Mouse (Mus musculus): ENCODE measurements at regions not wholly inside any gene's neighbourhood (a gene's known extent, or its start where the extent isn't known, plus 50 kb on each side); places are given as distances from the start of the nearest gene placed in this dataset.

GRCm38 (mm10) chr5:42433147-42433546 is 365.4 kb downstream of the Gm16223 start:
- no peak for TF ChIP-seq POLR2A (IDR thresholded peaks at IDR 0.05; ENCODE audit: borderline replicate concordance, extremely low read depth, insufficient read depth, insufficient read length)
- Histone ChIP-seq H3K4me2 (replicated peaks; ENCODE audit: low read depth, low read length, severe bottlenecking) (no peak overlapping the region), H3K27me3 (ENCODE audit: control insufficient read depth, insufficient read depth, low read length) (no peaks in the 10 kb centered on the region), H3K9me3 (ENCODE audit: control insufficient read depth, low read length) (no peaks in the 10 kb centered on the region), H3K27ac (replicated peaks; ENCODE audit: low read depth, low read length) (no peak overlapping the region), H3K4me1 (ENCODE audit: control insufficient read depth, insufficient read depth, low read length) (no peaks in the 10 kb centered on the region), H3K36me3 (ENCODE audit: control insufficient read depth, insufficient read depth, low read length) (no peaks in the 10 kb centered on the region), H3K9ac (ENCODE audit: low read depth, low read length, severe bottlenecking) (no peak overlapping the region), H3K4me3 (replicated peaks; ENCODE audit: low read length) (no peak overlapping the region)
- DNase-seq (ENCODE audit: low spot score) (no peak), ATAC-seq (ENCODE audit: low FRiP score, low read depth) (no peak)
- WGBS = 88% methylated on average over 3 of the region's 3 CpGs

GRCm38 (mm10) chr5:42448644-42449043 is 380.9 kb downstream of the Gm16223 start:
- H3K27me3 ChIP-seq (ENCODE audit: control insufficient read depth, insufficient read depth, low read length) = no peaks in the 10 kb centered on the region
- no peaks in the 10 kb centered on the region for H3K36me3 ChIP-seq (ENCODE audit: control insufficient read depth, insufficient read depth, low read length)
- no peaks in the 10 kb centered on the region for H3K4me1 ChIP-seq (ENCODE audit: control insufficient read depth, insufficient read depth, low read length)
- 79% methylated on average over 2 of the region's 2 CpGs for WGBS
- H3K27ac ChIP-seq (replicated peaks; ENCODE audit: low read depth, low read length) = no peak overlapping the region
- no peaks in the 10 kb centered on the region for H3K9me3 ChIP-seq (ENCODE audit: control insufficient read depth, low read length)
- TF ChIP-seq POLR2A (IDR thresholded peaks at IDR 0.05; ENCODE audit: borderline replicate concordance, extremely low read depth, insufficient read depth, insufficient read length) = no peak
- H3K9ac ChIP-seq (ENCODE audit: low read depth, low read length, severe bottlenecking) = no peak overlapping the region
- DNase-seq (ENCODE audit: low spot score) (no peak), ATAC-seq (ENCODE audit: low FRiP score, low read depth) (no peak)
- H3K4me2 ChIP-seq (replicated peaks; ENCODE audit: low read depth, low read length, severe bottlenecking) = no peak overlapping the region
- H3K4me3 ChIP-seq (replicated peaks; ENCODE audit: low read length) = no peak overlapping the region

GRCm38 (mm10) chr5:42449581-42449980 is 381.8 kb downstream of the Gm16223 start:
- no peak overlapping the region for H3K9ac ChIP-seq (ENCODE audit: low read depth, low read length, severe bottlenecking)
- 66% methylated on average over 2 of the region's 2 CpGs for WGBS
- no peaks in the 10 kb centered on the region for H3K27me3 ChIP-seq (ENCODE audit: control insufficient read depth, insufficient read depth, low read length)
- ATAC-seq (ENCODE audit: low FRiP score, low read depth) (no peak), DNase-seq (ENCODE audit: low spot score) (peak; percentile 60)
- H3K4me3 ChIP-seq (replicated peaks; ENCODE audit: low read length) = no peak overlapping the region
- no peak overlapping the region for H3K27ac ChIP-seq (replicated peaks; ENCODE audit: low read depth, low read length)
- no peaks in the 10 kb centered on the region for H3K4me1 ChIP-seq (ENCODE audit: control insufficient read depth, insufficient read depth, low read length)
- H3K36me3 ChIP-seq (ENCODE audit: control insufficient read depth, insufficient read depth, low read length) = no peaks in the 10 kb centered on the region
- no peak for TF ChIP-seq POLR2A (IDR thresholded peaks at IDR 0.05; ENCODE audit: borderline replicate concordance, extremely low read depth, insufficient read depth, insufficient read length)
- no peaks in the 10 kb centered on the region for H3K9me3 ChIP-seq (ENCODE audit: control insufficient read depth, low read length)
- no peak overlapping the region for H3K4me2 ChIP-seq (replicated peaks; ENCODE audit: low read depth, low read length, severe bottlenecking)

GRCm38 (mm10) chr5:42453707-42454106 is 385.9 kb downstream of the Gm16223 start:
- Histone ChIP-seq H3K27ac (replicated peaks; ENCODE audit: low read depth, low read length) (no peak overlapping the region), H3K9me3 (ENCODE audit: control insufficient read depth, low read length) (no peaks in the 10 kb centered on the region), H3K4me3 (replicated peaks; ENCODE audit: low read length) (no peak overlapping the region), H3K36me3 (ENCODE audit: control insufficient read depth, insufficient read depth, low read length) (no peaks in the 10 kb centered on the region), H3K9ac (ENCODE audit: low read depth, low read length, severe bottlenecking) (no peak overlapping the region), H3K27me3 (ENCODE audit: control insufficient read depth, insufficient read depth, low read length) (no peaks in the 10 kb centered on the region), H3K4me1 (ENCODE audit: control insufficient read depth, insufficient read depth, low read length) (no peaks in the 10 kb centered on the region), H3K4me2 (replicated peaks; ENCODE audit: low read depth, low read length, severe bottlenecking) (no peak overlapping the region)
- TF ChIP-seq POLR2A (IDR thresholded peaks at IDR 0.05; ENCODE audit: borderline replicate concordance, extremely low read depth, insufficient read depth, insufficient read length) = no peak
- no peak for DNase-seq (ENCODE audit: low spot score)
- ATAC-seq (ENCODE audit: low FRiP score, low read depth) = no peak
- WGBS = 74% methylated on average over 3 of the region's 3 CpGs

- Histone ChIP-seq H3K27me3 (ENCODE audit: control insufficient read depth, insufficient read depth, low read length) (no peaks in the 10 kb centered on the region), H3K27ac (replicated peaks; ENCODE audit: low read depth, low read length) (no peak overlapping the region), H3K4me1 (ENCODE audit: control insufficient read depth, insufficient read depth, low read length) (no peaks in the 10 kb centered on the region), H3K4me2 (replicated peaks; ENCODE audit: low read depth, low read length, severe bottlenecking) (no peak overlapping the region), H3K36me3 (ENCODE audit: control insufficient read depth, insufficient read depth, low read length) (no peaks in the 10 kb centered on the region), H3K9me3 (ENCODE audit: control insufficient read depth, low read length) (no peaks in the 10 kb centered on the region), H3K4me3 (replicated peaks; ENCODE audit: low read length) (no peak overlapping the region), H3K9ac (ENCODE audit: low read depth, low read length, severe bottlenecking) (no peak overlapping the region)
- DNase-seq (ENCODE audit: low spot score) (no peak), ATAC-seq (ENCODE audit: low FRiP score, low read depth) (no peak)
- WGBS = 94% methylated on average over 1 of the region's 1 CpGs
- TF ChIP-seq POLR2A (IDR thresholded peaks at IDR 0.05; ENCODE audit: borderline replicate concordance, extremely low read depth, insufficient read depth, insufficient read length) = no peak
Measured at GRCm38 (mm10) chr5:42461195-42461594, 393.4 kb downstream of the Gm16223 start.

GRCm38 (mm10) chr5:42464814-42465213 is 397.1 kb downstream of the Gm16223 start:
- Histone ChIP-seq H3K9me3 (ENCODE audit: control insufficient read depth, low read length) (no peaks in the 10 kb centered on the region), H3K4me2 (replicated peaks; ENCODE audit: low read depth, low read length, severe bottlenecking) (no peak overlapping the region), H3K4me1 (ENCODE audit: control insufficient read depth, insufficient read depth, low read length) (no peaks in the 10 kb centered on the region), H3K27me3 (ENCODE audit: control insufficient read depth, insufficient read depth, low read length) (no peaks in the 10 kb centered on the region), H3K36me3 (ENCODE audit: control insufficient read depth, insufficient read depth, low read length) (no peaks in the 10 kb centered on the region), H3K9ac (ENCODE audit: low read depth, low read length, severe bottlenecking) (no peak overlapping the region), H3K4me3 (replicated peaks; ENCODE audit: low read length) (no peak overlapping the region), H3K27ac (replicated peaks; ENCODE audit: low read depth, low read length) (no peak overlapping the region)
- DNase-seq (ENCODE audit: low spot score) = no peak
- no peak for TF ChIP-seq POLR2A (IDR thresholded peaks at IDR 0.05; ENCODE audit: borderline replicate concordance, extremely low read depth, insufficient read depth, insufficient read length)
- ATAC-seq (ENCODE audit: low FRiP score, low read depth) = no peak
